Mouse (Mus musculus): ENCODE results near the gene Slc27a1.

- TF ChIP-seq CTCF (IDR thresholded peaks at IDR 0.05; ENCODE audit: low read depth, low read length) (no peak), POLR2AphosphoS5 (IDR thresholded peaks at IDR 0.05; ENCODE audit: insufficient replicate concordance, low read depth, low read length) (no peak), TAL1 (conservative IDR thresholded peaks at IDR 0.05; ENCODE audit: low read depth, low read length) (no peak)
Measured at GRCm38 (mm10) chr8:71626753-71627152, 58.1 kb downstream of the Slc27a1 start.

Measured in G1E (cell line).